Mouse (Mus musculus): Measurements from ENCODE around the gene Fam120a. TPM values are rescaled to one million over a fixed set of nuclear protein-coding genes. Genes with fewer than 3 reads are reported as not detected.

The Fam120a gene
- total RNA-seq, 2 experiments from 2014 or later, result 76.8 to 77.6 TPM

- intact Hi-C loops (cut with DNase I), result no loop called here
Observed at GRCm38 (mm10) chr13:48919756-48920415, 47.9 kb downstream of the Fam120a start.

GRCm38 (mm10) chr13:48917113-48917599 lies 50.7 kb downstream of the Fam120a start:
- intact Hi-C loops (cut with DNase I), result no loop called here
- no peak for DNase-seq

More at GRCm38 (mm10) chr13:48919756-48920415, 47.9 kb downstream of the Fam120a start:
- DNase-seq, result no peak

- intact Hi-C loops (cut with DNase I), result no loop called here
- peak; percentile 28 for DNase-seq
Observed at GRCm38 (mm10) chr13:48913680-48914079, 54.1 kb downstream of the Fam120a start.

- intact Hi-C loops (cut with DNase I), result no loop called here
- no peak for DNase-seq
Observed at GRCm38 (mm10) chr13:48913141-48913540, 54.7 kb downstream of the Fam120a start.

- DNase-seq, result no peak
- intact Hi-C loops (cut with DNase I), result no loop called here
Observed at GRCm38 (mm10) chr13:48911426-48911825, 56.4 kb downstream of the Fam120a start.

- intact Hi-C loops (cut with DNase I), result no loop called here
- DNase-seq, result no peak
Observed at GRCm38 (mm10) chr13:48905458-48905857, 62.4 kb downstream of the Fam120a start.

GRCm38 (mm10) chr13:48895376-48895775 lies 72.4 kb downstream of the Fam120a start:
- intact Hi-C loops (cut with DNase I), result no loop called here
- no peak for DNase-seq

- intact Hi-C loops (cut with DNase I), result no loop called here
Observed at GRCm38 (mm10) chr13:48890260-48890960, 77.4 kb downstream of the Fam120a start.

GRCm38 (mm10) chr13:48878534-48878933 lies 89.3 kb downstream of the Fam120a start:
- peak; percentile 99 for DNase-seq
- intact Hi-C loops (cut with DNase I), result loop anchor here (10.0 kb wide), 1 partner anchor 224 kb away; no protein-coding TSS in a partner anchor

More at GRCm38 (mm10) chr13:48890260-48890960, 77.4 kb downstream of the Fam120a start:
- DNase-seq, result no peak

- intact Hi-C loops (cut with DNase I), result loop anchor here (10.0 kb wide), 1 partner anchor 223 kb away; no protein-coding TSS in a partner anchor
- DNase-seq, result no peak
Observed at GRCm38 (mm10) chr13:48877805-48878204, 90.0 kb downstream of the Fam120a start.

- intact Hi-C loops (cut with DNase I), result loop anchor here (10.0 kb wide), 1 partner anchor 218 kb away; no protein-coding TSS in a partner anchor
- DNase-seq, result no peak
Observed at GRCm38 (mm10) chr13:48872726-48873125, 95.1 kb downstream of the Fam120a start.

- DNase-seq, result no peak
- intact Hi-C loops (cut with DNase I), result loop anchor here (10.0 kb wide), 1 partner anchor 217 kb away; no protein-coding TSS in a partner anchor
Observed at GRCm38 (mm10) chr13:48871887-48872606, 95.8 kb downstream of the Fam120a start.

GRCm38 (mm10) chr13:48870771-48871731 lies 96.8 kb downstream of the Fam120a start, which contains the start of gene Phf2:
Gene Phf2 (minus strand): TSS chr13:48871119.
- intact Hi-C loops (cut with DNase I), result loop anchor here (10.0 kb wide), 1 partner anchor 216 kb away; no protein-coding TSS in a partner anchor
- peak; percentile 28 for DNase-seq

- DNase-seq, result peak; percentile 42
- intact Hi-C loops (cut with DNase I), result loop anchor here (10.0 kb wide), 1 partner anchor 215 kb away; no protein-coding TSS in a partner anchor
Observed at GRCm38 (mm10) chr13:48869950-48870770, 97.7 kb downstream of the Fam120a start.

GRCm38 (mm10) chr13:48869600-48869949 lies 98.2 kb downstream of the Fam120a start:
- intact Hi-C loops (cut with DNase I), result no loop called here
- DNase-seq, result no peak

- intact Hi-C loops (cut with DNase I), result no loop called here
- no peak for DNase-seq
Observed at GRCm38 (mm10) chr13:48869088-48869487, 98.7 kb downstream of the Fam120a start.

GRCm38 (mm10) chr13:48864673-48865356 lies 103.0 kb downstream of the Fam120a start:
- intact Hi-C loops (cut with DNase I), result no loop called here
- DNase-seq, result no peak

- intact Hi-C loops (cut with DNase I), result no loop called here
Observed at GRCm38 (mm10) chr13:48863556-48863955, 104.3 kb downstream of the Fam120a start.

More at GRCm38 (mm10) chr13:48863556-48863955, 104.3 kb downstream of the Fam120a start:
- DNase-seq, result no peak
